Mouse (Mus musculus) c-Kit-negative CD71-positive TER-119-positive erythroid progenitor cells, embryonic 14.5 days (primary cell): Measurements from ENCODE around the gene Lgr6.
"Not testable (repeated sequence)": the region's sequence is repeated elsewhere in the genome, so short reads cannot be mapped to it uniquely, and the experiment has no call there.

Source experiments
- DNase-seq: peaks from one replicate; pipeline ENCODE4 v3.0.0-alpha.2; 2013; ENCODE audit warnings: low read depth, low spot score

The Lgr6 gene

DNA sequence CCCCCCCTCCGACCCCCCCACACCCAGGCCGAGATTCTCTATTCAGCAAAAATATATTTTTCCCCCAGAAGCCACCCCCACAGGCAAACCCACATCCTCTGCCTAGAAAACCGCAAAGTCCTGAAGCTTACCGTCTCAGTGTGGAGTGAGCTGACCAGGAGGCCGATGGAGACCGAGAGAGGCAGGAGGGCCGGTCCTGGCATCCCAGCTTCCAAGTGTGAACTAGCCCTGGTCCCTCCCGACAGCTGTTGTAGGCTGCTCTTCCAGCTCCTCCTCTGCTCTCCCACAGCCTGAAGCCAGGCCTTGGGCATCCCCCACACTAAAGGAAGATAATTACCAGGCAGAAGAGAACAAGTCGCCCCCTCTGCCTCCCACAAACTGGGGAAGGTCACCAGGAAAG lies 23.9 kb upstream of the Lgr6 start:
- no peak for DNase-seq

DNA sequence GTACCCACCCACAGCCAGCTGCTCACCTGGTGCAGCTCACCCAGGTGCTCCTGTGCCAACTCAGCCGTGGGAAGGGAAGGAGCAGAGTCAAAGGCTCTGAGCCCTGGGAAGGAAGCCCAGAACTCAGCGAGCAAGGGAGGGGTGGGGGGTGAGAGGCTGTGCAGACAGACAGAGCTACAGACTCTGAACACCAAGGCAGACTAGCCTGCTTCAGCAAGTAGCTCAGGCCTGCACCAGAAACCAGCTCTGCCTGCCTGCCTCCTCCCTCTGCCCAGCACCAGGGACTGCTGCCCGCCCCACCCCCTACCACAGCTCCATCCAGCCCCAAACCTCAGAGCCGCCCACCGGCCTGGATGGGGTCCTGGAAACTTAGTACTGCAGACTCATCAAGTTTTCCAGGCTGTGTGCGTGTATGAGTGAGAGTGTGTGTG lies 22.9 kb upstream of the Lgr6 start:
- no peak for DNase-seq

DNA sequence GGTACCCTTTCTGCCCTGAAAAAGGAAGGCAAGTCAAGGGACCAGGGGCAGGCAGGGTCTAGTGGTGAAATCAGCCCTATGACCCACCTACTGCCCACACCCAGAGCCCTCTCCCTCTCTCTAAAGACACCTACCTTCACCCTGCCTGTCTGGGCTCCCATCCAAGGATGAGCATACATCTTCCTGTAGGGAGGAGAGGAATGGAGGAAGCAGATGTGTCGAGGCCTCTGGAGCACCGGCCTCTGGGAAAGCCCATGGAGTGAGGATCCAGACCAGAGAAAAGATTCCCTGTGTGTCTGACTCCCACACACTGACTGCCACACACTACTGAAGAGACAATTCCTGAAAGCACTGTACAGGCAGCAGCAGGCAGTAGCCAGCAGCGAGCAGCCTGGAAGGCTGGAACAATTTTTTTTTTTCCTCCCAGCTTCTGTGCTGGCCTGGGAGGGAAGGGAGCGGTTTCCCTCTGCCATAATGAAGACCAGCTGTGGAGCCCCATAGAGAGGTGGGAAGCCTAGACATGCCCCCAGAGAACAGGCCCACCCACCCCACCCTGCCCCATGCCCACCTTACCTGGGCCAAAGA lies 21.5 kb upstream of the Lgr6 start:
- no peak for DNase-seq

DNA sequence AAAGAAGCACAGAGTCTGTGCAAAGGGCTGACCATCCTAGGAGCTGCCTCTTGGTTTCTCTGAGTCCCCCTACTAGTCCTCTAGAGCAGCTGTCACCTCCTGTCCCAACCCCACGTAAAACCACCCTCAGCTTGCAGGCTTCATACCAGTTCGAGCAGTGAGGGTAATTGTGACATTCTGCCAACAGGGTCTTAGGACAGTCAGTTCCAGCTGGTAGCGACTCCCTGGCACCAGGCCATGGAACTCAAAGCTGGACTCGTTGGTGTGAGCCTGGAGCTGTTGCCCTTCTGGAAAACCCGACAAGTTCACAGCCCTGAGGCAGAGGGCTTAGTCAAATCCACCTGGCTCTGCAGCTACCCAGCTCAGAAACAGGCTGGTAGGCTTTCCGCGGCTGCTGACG lies 20.9 kb upstream of the Lgr6 start:
- no peak for DNase-seq

DNA sequence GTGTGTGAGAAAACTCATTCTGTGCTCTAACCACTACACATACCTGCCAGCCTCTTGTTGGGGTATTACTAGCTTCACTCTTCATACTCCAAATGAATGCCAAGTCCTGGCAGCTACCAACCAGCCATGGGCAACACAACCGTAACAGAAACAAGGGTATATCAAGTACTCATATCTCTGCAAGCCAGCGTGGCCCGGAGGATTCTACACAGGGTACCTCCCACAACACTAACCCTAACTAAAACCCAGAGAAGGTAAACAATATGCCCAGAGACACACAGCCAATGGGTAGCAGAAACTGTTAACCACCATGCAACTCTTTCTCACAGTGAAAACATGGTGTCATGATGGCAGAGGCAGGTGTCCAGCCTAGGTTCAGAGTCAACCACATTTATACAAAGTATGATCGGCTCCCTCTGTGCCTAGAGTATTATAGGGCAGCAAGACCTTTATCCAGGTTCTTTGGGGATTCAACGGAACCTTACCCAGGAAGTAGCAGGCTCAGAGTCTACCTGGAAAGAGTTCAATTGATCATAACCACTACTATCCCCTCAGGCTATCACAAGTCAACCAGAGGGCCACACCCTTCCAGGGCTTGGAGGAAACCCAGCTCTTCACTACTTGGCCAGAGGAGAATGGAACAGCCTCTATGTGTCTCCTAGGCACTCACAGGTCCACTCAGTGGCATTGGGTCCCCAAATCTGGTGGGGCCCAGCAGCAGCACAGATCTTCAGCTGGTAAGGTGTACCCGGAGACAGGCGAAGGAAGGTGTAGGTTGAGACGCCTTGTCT lies 19.7 kb upstream of the Lgr6 start:
- DNase-seq: no peak

DNA sequence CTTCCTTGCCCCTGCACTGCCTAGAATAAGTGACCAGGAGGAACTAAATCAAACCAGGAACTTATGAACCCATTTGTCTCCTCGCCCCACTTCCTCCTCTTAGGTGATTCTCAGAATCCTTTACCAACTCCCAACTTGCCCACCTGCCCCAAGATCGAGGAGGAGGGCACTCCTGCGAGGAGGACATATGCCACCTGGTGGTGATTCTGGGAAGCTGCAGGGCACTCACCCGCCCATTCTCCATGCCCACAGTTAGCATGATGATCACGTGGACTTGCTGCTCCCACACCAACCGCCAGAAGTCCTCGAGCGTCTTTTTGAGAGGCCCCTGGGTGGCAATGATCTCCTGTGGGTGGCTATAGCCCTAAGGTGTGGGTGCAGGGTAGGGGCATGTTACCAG lies 7.6 kb upstream of the Lgr6 start:
- DNase-seq: no peak

DNA sequence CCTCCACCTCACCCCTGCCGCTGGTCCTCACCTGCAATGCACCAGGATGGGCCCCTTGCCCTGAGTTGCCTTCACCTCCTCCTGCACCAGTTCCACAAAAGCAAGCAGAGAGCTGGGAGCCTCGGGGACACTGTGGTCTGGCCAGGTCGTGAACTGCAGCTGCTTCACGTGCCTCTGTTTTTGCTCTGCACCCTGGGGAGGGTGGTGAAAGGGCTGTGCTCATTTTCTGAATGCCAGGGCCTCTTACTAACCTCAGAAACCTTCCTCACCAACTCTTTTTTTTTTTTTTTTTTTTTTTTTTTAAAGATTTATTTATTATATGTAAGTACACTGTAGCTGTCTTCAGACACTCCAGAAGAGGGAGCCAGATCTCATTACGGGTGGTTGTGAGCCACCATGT lies 6.2 kb upstream of the Lgr6 start:
- not testable (repeated sequence) for DNase-seq

DNA sequence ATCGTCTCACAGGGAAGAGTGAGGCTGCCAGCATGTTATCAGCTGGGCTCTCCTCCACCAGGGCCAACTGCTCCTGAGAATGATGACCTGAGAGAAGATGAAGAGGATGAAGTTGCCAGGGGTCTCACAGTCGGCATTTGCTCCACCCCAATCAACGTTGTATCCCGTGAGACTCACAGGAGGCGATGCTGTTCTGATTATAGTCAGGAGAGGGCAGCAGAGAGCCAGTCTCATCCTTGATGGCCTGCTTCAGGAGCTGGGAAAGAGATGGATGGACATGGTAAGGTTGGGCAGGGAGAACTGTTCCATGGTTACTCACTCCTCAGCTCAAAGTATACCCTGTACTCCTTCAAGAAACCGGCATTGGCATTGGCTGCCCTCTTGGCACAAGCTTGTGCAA lies 5.0 kb upstream of the Lgr6 start:
- DNase-seq: peak; percentile 33

DNA sequence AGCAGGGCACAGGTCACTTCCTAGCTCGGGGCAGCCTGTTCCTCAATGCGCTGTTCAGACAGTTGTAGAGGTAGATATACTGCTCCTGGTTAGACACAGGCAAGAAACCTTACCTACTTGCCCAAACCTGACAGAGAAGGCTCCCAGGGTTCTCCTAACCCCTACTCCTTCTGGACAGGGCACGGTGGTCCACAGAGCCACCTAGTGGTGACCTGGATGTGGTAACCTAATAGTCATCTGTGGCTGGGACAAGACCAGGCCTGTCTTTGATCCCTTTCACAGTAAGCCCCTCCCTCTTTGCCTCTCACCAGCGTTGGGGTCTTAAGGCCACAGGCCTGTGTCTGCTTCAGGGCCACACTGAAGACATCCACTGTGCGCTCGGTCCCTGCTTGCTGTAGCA lies 3.5 kb upstream of the Lgr6 start:
- no peak for DNase-seq

DNA sequence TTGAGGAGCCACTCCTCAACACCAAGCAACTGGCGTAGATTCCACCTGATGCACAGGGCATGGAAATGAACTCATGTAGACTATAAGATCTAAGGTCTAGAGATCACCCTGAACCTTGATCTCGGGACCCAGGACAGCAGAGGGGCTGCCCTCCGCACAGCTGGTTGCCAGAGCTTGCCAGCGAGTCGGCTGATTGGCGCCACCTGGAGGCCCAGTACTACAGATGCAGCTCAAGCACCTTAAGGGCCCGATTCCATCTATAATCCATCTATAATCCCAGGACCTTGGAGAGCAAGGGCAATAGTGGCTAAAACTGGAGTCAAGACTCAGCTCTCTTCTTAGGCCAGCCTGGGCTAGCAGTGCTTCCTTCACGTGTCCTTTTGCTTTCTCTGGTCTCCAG lies 875 bp upstream of the Lgr6 start:
- DNase-seq: no peak

DNA sequence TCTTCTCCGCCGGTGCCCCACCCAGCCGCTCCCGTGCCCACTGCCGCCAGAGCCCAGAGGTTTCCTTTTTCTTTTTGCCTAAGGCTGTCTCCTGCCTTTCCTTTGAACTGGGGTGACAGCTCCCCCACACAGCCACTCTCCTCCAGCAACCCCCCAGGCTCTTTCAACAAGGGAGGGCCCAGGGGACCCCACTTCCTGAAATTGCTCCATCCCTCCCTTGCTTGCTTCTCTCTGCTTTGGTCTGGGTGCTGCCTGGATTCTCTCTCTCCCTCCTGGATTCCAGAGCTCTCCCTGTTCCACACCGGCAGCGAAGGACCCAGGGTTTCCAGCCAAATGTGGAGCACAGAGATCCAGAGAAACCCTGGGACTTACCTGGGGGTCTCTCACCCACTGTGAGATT lies 4.7 kb downstream of the Lgr6 start:
- no peak for DNase-seq

DNA sequence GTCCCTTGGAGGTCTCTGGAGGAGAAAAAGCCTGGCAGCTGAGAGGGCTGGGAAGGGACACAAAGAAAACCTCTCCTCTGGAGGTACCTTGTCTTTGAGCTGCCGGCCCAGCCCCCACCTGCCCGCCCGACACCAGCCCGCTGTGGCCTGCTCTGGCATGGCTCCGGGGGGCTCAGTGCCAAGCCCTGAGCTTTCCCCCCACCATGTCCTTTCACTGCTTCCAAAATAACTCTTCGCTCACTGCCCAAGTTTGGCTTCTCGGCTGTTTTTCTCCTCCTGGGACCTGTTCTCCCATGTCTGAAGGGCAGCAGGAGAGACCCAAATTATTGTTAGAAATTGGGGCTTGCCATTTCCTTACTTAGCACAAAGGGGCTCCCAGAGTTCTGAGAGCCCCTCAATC lies 6.6 kb downstream of the Lgr6 start:
- DNase-seq: no peak

DNA sequence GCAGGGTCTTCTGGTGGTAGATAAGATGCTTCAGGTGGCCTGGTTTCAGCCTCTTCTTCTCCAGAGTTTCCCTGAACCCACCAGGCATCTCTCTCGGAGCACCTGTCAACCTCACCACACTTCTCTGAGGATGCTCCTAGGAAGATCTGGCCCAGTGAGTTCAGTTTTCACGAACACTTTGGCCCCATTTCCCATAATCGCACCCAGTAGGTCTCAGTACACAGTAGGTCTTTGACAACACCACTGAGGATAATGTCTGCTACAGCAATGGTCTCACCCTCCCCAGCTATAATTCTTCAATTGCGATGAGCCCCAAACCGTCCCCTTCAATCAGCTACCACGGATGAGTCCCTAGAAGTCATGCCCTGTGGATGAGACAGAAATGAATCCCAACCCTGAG lies 7.6 kb downstream of the Lgr6 start:
- DNase-seq: no peak

DNA sequence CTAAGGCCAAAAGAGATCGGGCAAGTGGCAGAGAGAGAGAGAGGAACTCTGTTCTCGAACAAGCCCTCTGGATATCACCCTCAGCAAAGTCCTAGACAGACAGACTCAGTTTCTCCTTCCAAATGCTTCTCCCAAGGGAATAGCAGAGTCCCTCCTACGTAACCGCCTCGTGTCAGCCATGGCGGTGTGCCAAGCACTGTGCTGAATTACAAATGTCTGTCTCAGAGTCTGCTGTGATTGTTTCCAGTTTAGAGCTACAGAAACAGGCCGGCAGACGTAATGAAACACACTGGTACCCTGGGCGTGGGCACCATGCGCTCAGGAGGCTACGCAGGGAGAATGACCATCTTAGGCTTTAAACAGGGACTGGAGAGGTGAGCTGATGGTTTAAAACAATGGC lies 8.8 kb downstream of the Lgr6 start:
- no peak for DNase-seq

DNA sequence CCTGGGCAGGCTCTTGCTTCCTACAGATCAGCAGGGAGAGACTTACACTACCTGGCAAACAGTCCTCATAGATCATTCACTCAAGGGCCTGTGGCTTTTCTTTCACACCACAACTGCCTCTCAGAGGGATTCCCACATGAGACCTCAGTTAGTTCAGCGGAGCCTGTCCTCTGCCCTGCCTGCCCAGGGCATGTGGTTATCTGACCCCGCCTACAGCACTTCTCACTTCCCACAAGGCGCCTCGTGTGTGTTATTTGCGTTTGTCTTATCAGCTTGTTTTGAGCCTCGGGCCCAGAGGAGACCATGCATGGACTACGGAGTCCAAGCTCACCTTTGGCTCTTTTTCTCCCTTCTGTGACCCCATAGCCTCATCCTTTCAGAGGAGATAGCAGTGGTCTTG lies 9.9 kb downstream of the Lgr6 start:
- DNase-seq: no peak

DNA sequence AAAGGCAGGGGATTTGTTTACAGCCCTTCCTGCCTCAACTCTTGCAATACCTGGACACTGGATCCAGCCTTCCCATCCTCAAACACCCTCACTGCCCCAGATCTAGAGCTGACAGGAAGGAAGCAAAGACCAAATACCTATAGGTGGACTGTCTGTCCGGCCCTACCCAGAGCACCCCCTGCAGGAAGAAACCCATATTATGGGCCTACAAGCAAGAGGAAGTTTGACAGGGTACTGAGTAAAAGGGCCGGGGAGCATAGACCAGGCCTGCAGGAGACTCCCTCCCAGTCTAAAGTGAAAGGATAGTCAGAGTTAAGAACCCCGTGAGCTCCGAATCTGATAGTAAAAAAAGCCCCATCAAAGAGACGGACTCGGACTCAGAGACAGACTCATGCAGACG lies 10.4 kb downstream of the Lgr6 start:
- DNase-seq: no peak

DNA sequence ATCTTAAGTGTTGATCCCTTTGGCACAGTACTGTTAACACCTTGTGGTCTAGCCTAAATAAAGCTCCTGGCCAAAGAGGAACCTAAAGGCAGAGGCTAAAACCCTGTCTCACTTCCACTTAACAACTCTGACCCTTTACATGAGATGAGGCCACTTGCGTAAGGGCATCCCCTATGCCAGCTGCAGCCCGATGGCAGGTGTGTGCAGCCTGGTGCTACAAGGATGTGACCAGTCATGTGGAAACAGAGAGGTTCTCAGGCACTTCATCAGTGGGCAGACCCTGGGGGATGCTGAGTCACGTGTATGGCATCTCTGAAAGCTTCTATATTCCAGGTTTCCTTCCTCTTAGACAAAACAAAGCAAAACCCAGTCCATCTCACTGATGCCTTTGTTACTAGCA lies 14.2 kb downstream of the Lgr6 start:
- DNase-seq: no peak

DNA sequence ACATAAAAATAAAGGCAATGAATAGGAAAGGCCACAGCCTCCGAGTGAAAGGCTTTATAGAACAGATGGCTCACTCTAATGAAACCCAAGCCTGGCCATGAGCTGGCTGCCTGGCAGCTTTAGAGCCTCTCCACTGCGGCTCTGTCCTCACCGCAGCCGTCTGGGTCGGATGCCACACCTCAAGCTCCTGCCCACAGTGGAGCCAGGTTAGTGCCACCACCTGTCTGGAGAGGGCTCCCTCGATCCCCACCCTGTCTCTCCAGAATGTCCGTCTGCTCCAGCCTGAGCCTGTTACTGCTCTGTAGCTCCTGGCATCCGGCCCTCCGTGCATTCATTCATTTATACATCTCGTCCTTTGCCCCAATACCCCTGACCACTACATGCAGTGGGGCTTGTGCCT lies 15.4 kb downstream of the Lgr6 start:
- DNase-seq: no peak

DNA sequence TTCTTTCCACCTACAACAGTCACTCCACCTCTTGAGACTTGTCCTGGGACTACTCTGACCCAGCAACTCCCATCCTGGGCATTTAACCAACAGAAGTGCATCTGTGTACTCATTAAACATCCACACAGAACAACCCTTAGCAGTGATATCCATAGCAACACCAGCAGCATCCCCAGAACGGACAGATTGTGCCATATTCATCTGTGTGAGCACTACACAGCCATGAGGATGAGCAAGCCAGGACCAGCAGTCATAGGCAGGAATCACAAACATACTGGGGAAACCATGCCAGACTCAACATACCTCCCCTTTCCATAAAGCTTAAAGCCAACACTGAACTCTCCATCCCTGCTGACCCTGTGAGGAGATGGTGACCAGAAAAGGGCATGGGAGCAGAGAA lies 17.7 kb downstream of the Lgr6 start:
- DNase-seq: no peak

DNA sequence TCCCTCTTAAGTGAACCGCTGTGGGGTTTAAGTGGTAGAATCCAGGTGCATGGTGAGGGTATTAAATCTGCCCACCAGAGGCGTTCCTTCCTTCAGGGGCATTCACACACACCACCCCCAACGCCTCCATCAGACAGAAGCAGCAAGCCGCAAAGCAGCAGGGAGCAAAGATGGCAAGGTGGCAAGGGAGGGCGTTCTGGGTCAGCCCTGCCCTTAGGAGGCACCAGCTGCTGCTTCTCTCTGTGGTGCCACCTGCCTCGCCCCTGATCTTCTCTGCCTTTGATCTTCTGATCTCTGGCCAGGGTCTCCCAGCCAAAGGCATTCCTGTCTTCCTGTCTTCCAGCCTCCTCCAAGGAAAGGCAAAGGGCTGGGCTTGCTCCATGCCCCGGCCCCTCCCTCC lies 19.1 kb downstream of the Lgr6 start:
- no peak for DNase-seq

DNA sequence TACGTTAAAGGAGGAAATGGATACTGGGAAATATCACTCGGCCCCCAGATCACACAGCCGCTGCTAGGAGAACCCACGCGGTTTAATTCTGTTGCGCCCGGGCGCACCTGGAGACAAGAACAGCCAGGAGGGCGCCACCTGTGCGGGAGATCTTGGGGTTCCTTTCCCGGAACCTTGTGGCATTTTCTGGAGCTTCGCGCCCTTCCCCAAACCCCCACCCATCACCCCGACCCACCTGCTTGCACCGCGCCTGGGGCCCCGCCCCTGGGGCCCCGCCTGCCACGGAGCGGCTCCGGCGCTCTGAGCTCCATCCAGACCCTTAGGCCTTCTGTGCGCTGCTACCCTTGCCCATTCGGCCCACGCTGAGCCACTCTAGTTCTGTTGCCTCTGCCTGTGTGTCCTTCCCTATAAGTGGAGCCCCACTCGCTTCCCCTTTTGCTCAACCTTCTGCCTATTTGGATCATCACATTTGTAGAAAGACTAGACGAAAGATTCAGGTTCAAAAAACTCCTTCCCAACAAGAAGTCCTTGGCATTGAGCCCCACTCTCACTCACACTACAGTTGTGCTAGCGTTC lies 19.7 kb downstream of the Lgr6 start:
- no peak for DNase-seq

DNA sequence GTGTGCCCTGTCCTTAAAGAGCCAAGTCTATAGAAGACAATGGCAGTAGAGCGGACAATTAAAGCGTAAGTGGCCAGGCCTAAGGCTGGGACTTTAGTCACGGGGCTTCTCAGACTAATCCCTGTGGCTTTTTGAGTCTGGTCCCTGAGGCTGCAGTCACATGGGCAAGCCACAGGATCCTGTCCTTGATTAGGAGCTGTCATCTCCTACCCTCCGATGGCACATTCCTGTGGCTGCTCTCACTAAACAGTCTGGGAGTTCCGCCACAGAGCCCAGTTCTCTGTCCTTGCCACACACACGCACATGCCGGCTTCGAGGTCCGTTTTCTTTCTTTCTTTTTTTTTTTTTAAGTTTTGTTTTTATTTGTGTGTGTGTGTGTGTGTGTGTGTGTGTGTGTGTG lies 21.6 kb downstream of the Lgr6 start:
- DNase-seq: no peak

DNA sequence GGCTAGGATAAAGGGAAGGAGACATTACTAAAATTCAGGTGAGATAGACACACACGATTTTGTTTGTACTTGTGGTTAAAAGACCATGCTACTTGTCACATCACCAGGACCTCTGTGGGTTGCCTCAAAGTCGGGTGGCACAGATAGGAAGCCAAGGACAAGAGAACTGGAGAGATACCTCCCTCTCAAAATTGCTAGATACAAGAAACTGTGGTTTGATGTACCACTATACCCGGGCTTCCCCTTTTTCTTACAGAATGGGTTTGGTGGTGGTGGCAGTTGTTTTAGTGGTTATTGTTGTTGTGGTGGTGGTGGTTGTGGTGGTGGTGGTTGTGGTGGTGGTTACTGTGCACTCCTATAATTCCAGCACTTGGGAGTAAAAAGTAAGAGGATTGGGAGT lies 22.8 kb downstream of the Lgr6 start:
- DNase-seq: no peak
